13 mouse cellular contexts compared by ENCODE assay signal in genomic region chr17:28834676-28835075, GRCm38 (mm10). TPM values are rescaled to one million over a fixed set of nuclear protein-coding genes. Genes with fewer than 3 reads are reported as not detected.
DNase-seq lines count a peak whose midpoint lies in the region; ATAC-seq and TF ChIP-seq lines count a peak whose summit lies in the region.
"Had no signal": no experiment of that assay in that cellular context is flagged by ENCODE, and none has a peak within 500 bp of the region (broad histone marks: within the 10 kb centered on the region; RNA-seq: fewer than 3 reads in every experiment).

No protein-coding gene starts in this region.

- H3K4me1 ChIP-seq in heart, adult 2 months (ENCODE audit: control insufficient read depth, insufficient read depth, low read length), result no peaks in the 10 kb centered on the region
- H3K4me1 ChIP-seq in intestine, embryonic 15.5 days (replicated peaks), result 0 out of 2 replicates have a peak, but pooled peaks cover 4% of the 10 kb centered on the region
- H3K4me1 ChIP-seq in forebrain, embryonic 13.5 days, result no peaks in the 10 kb centered on the region
- H3K4me1 ChIP-seq in midbrain, embryonic 16.5 days (ENCODE audit: control insufficient read depth, insufficient read depth, low read length), result no peaks in the 10 kb centered on the region
- H3K4me1 ChIP-seq: stomach, embryonic 15.5 days had no signal

- intact Hi-C loops in heart, adult 2 months (cut with DNase I), result no loop called here
- intact Hi-C loops in heart, postnatal 25 days (cut with DNase I), result no loop called here

- WGBS in heart, adult 2 months, result 66% methylated on average over 10 of the region's 10 CpGs
- WGBS in intestine, embryonic 15.5 days, result 54% methylated on average over 10 of the region's 10 CpGs
- WGBS in forebrain, embryonic 13.5 days, result 88% methylated on average over 10 of the region's 10 CpGs
- 88% methylated on average over 10 of the region's 10 CpGs for WGBS in midbrain, embryonic 16.5 days

- no peaks in the 10 kb centered on the region for H3K36me3 ChIP-seq in heart, adult 2 months (ENCODE audit: control insufficient read depth, insufficient read depth, low read length)
- H3K36me3 ChIP-seq in intestine, embryonic 15.5 days, result peaks cover 49% of the 10 kb centered on the region
- H3K36me3 ChIP-seq in forebrain, embryonic 13.5 days (ENCODE audit: poor library complexity, severe bottlenecking), result peaks cover 97% of the 10 kb centered on the region
- H3K36me3 ChIP-seq in midbrain, embryonic 16.5 days (ENCODE audit: control insufficient read depth, insufficient read depth, low read length), result peaks cover 26% of the 10 kb centered on the region

- 0 out of 2 replicates have a peak, but pooled peaks have one; percentile 14 for TF ChIP-seq CTCF in heart, adult 2 months (IDR thresholded peaks at IDR 0.05)

- H3K27me3 ChIP-seq in heart, adult 2 months (ENCODE audit: control insufficient read depth, insufficient read depth, low read length), result no peaks in the 10 kb centered on the region
- H3K27me3 ChIP-seq in intestine, embryonic 15.5 days (replicated peaks), result no peaks in the 10 kb centered on the region
- no peaks in the 10 kb centered on the region for H3K27me3 ChIP-seq in forebrain, embryonic 13.5 days
- no peaks in the 10 kb centered on the region for H3K27me3 ChIP-seq in midbrain, embryonic 16.5 days (ENCODE audit: control insufficient read depth, insufficient read depth, low read depth, low read length)
- H3K27me3 ChIP-seq: stomach, embryonic 15.5 days had no signal

- H3K4me3 ChIP-seq in heart, adult 2 months, result no peak overlapping the region
- no peak overlapping the region for H3K4me3 ChIP-seq in intestine, embryonic 15.5 days (replicated peaks)
- no peak overlapping the region for H3K4me3 ChIP-seq in forebrain, embryonic 13.5 days
- no peak overlapping the region for H3K4me3 ChIP-seq in midbrain, embryonic 16.5 days (ENCODE audit: low read depth, low read length)
- H3K4me3 ChIP-seq: stomach, embryonic 15.5 days had no signal

- no peaks in the 10 kb centered on the region for H3K9me3 ChIP-seq in intestine, embryonic 15.5 days
- H3K9me3 ChIP-seq in forebrain, embryonic 13.5 days (replicated peaks), result no peaks in the 10 kb centered on the region
- no peaks in the 10 kb centered on the region for H3K9me3 ChIP-seq in midbrain, embryonic 16.5 days (replicated peaks; ENCODE audit: control insufficient read depth, low read length, poor library complexity, severe bottlenecking)
- H3K9me3 ChIP-seq: stomach, embryonic 15.5 days had no signal

- H3K9ac ChIP-seq in heart, adult 2 months (ENCODE audit: low read depth, low read length), result no peak overlapping the region
- no peak overlapping the region for H3K9ac ChIP-seq in intestine, embryonic 15.5 days
- H3K9ac ChIP-seq in forebrain, embryonic 13.5 days, result no peak overlapping the region
- H3K9ac ChIP-seq in midbrain, embryonic 16.5 days (ENCODE audit: low read depth, low read length), result no peak overlapping the region
- H3K9ac ChIP-seq: stomach, embryonic 15.5 days had no signal

- no peak for TF ChIP-seq EP300 in heart, adult 2 months (IDR thresholded peaks at IDR 0.05; ENCODE audit: insufficient read depth, low read depth, low read length)

- DNase-seq in heart, adult 2 months, result peak; percentile 34 to 39
- DNase-seq in heart, postnatal 25 days (ENCODE audit: low spot score), result no peak
- peak; percentile 79 for DNase-seq in adipocyte (ENCODE audit: low spot score)
- DNase-seq in lung, postnatal 14 days, result peak; percentile 48
- no peak for DNase-seq in B cell, adult 2 months
- DNase-seq: retina, postnatal 1 day had no signal

- ATAC-seq in intestine, embryonic 15.5 days, result 0 out of 2 replicates have a peak, but pooled peaks have one; percentile 21
- ATAC-seq in forebrain, embryonic 13.5 days, result no peak
- ATAC-seq in midbrain, embryonic 16.5 days, result no peak
- ATAC-seq: CD4-positive, CD25-positive, alpha-beta regulatory T cell, adult 4 months had no signal

- H3K79me2 ChIP-seq in heart, adult 2 months (replicated peaks; ENCODE audit: control insufficient read depth, insufficient read depth, low read length), result no peaks in the 10 kb centered on the region

- no peak for TF ChIP-seq POLR2A in heart, adult 2 months (IDR thresholded peaks at IDR 0.05; ENCODE audit: insufficient read depth, low read depth, low read length)

- no peak overlapping the region for H3K27ac ChIP-seq in heart, adult 2 months
- H3K27ac ChIP-seq in intestine, embryonic 15.5 days, result 0 out of 2 replicates have a peak overlapping the region, but pooled peaks have one; percentile 17
- H3K27ac ChIP-seq in forebrain, embryonic 13.5 days, result no peak overlapping the region
- H3K27ac ChIP-seq in midbrain, embryonic 16.5 days (ENCODE audit: low read length), result no peak overlapping the region
- H3K27ac ChIP-seq: kidney, postnatal 0 days; stomach, embryonic 15.5 days had no signal

- H3K4me2 ChIP-seq in intestine, embryonic 15.5 days (replicated peaks), result no peak overlapping the region
- no peak overlapping the region for H3K4me2 ChIP-seq in forebrain, embryonic 13.5 days
- no peak overlapping the region for H3K4me2 ChIP-seq in midbrain, embryonic 16.5 days (ENCODE audit: low read length)
- H3K4me2 ChIP-seq: stomach, embryonic 15.5 days had no signal

RNA-seq across cellular contexts. Expression of gene Pnpla1, which starts 23.5 kb away (rescaled TPM):
- total RNA-seq in heart, adult 2 months (2021), result not detected
- 0.02 TPM in 1 of 2 replicates, not detected in the other for polyA plus RNA-seq in heart, adult 2 months (2012; rRNA removed)
- total RNA-seq in heart, postnatal 25 days (2021), result not detected
- polyA plus RNA-seq in intestine, embryonic 15.5 days (2015; fragmentation: Nextera tagmentation; extraction: Ambion mirVana), result 0.95 and 1.2 TPM in 2 replicates
- not detected in 2 replicates for polyA plus RNA-seq in forebrain, embryonic 13.5 days (2015; fragmentation: Nextera tagmentation; extraction: Ambion mirVana)
- polyA plus RNA-seq in midbrain, embryonic 16.5 days (2015; fragmentation: Nextera tagmentation; extraction: Ambion mirVana), result 0.06 TPM in 1 of 2 replicates, not detected in the other
- polyA plus RNA-seq: CD4-positive, CD25-positive, alpha-beta regulatory T cell, adult 4 months; embryonic facial prominence, embryonic 11.5 days; kidney, postnatal 0 days had no signal

RNA-seq across cellular contexts. Expression of gene Brpf3, which starts 33.8 kb away (rescaled TPM):
- total RNA-seq in heart, adult 2 months (2021), result 10 to 100 TPM; 12.0 to 15.8 TPM
- 14.0 and 14.2 TPM in 2 replicates for polyA plus RNA-seq in heart, adult 2 months (2012; rRNA removed)
- total RNA-seq in heart, postnatal 25 days (2021), result 10 to 100 TPM; 12.4 to 16.2 TPM
- polyA plus RNA-seq in intestine, embryonic 15.5 days (2015; fragmentation: Nextera tagmentation; extraction: Ambion mirVana), result 13.1 and 18.1 TPM in 2 replicates
- 10.2 and 11.3 TPM in 2 replicates for polyA plus RNA-seq in forebrain, embryonic 13.5 days (2015; fragmentation: Nextera tagmentation; extraction: Ambion mirVana)
- 5.3 and 8.5 TPM in 2 replicates for polyA plus RNA-seq in midbrain, embryonic 16.5 days (2015; fragmentation: Nextera tagmentation; extraction: Ambion mirVana)

Comparison
In these comparisons a context has a peak if more than half of its experiments do, and no peak if none do; other contexts are left out.
1. DNase-seq: peak in heart, adult 2 months (2 of 2), adipocyte (single experiment) and lung, postnatal 14 days (single experiment); none in heart, postnatal 25 days (single experiment) and B cell, adult 2 months (0 of 2).